Mouse (Mus musculus): ENCODE data around the gene Ppp2r1a.

GRCm38 (mm10) chr17:21009726-21010125, 64.6 kb downstream of the Ppp2r1a start:
- TF ChIP-seq CTCF (IDR thresholded peaks at IDR 0.05; ENCODE audit: borderline replicate concordance, insufficient read depth, low read length) (no peak), POLR2A (IDR thresholded peaks at IDR 0.05; ENCODE audit: low read depth, low read length) (no peak)

Measured in embryonic fibroblast, embryonic 13.5 days (primary cell).